Mouse (Mus musculus) embryonic facial prominence, embryonic 14.5 days (tissue): ENCODE results near the gene Hsf2bp. TPM values are rescaled to one million over a fixed set of nuclear protein-coding genes. Genes with fewer than 3 reads are reported as not detected.

Source experiments
- ATAC-seq: fragments of 200-750 bp; cut with Nextera tagmentation; 2 replicates; pipeline ENCODE4 v1.8.0; 2017; ENCODE audit warnings: low read depth, moderate number of reproducible peaks, moderate TSS enrichment
- DNase-seq: peaks from one replicate; pipeline ENCODE4 v3.0.0-alpha.2; 2015; ENCODE audit warnings: low spot score
- H3K27ac ChIP-seq: fragments of 300-500 bp; sonication (generic); replicated peaks from 2 replicates; pipeline ENCODE4 v1.5.1; 2014; ENCODE audit warnings: low read depth, mild to moderate bottlenecking, low read length, moderate library complexity
- H3K27me3 ChIP-seq: fragments of 300-500 bp; sonication (generic); replicated peaks from 2 replicates; pipeline ENCODE4 v1.6.1; 2014; ENCODE audit warnings: low read length; ENCODE audit not compliant: control insufficient read depth, insufficient read depth
- H3K36me3 ChIP-seq: fragments of 300-500 bp; sonication (generic); 2 replicates; pipeline ENCODE4 v1.6.1; 2014; ENCODE audit warnings: low read length, mixed read lengths; ENCODE audit not compliant: control insufficient read depth, insufficient read depth
- H3K4me1 ChIP-seq: fragments of 300-500 bp; sonication (generic); 2 replicates; pipeline ENCODE4 v1.6.1; 2014; ENCODE audit warnings: antibody characterized with exemption, low read length; ENCODE audit not compliant: control insufficient read depth, insufficient read depth
- H3K4me2 ChIP-seq: fragments of 300-500 bp; sonication (generic); 2 replicates; pipeline ENCODE4 v1.6.1; 2014; ENCODE audit warnings: low read depth, mild to moderate bottlenecking, low read length, moderate library complexity, mixed read lengths
- H3K4me3 ChIP-seq: fragments of 300-500 bp; sonication (generic); 2 replicates; pipeline ENCODE4 v1.5.1; 2014; ENCODE audit warnings: low read depth, mild to moderate bottlenecking, low read length
- H3K9ac ChIP-seq: fragments of 300-500 bp; sonication (generic); 2 replicates; pipeline ENCODE4 v1.6.1; 2014; ENCODE audit warnings: low read depth, mild to moderate bottlenecking, low read length, moderate library complexity, mixed read lengths
- H3K9me3 ChIP-seq: fragments of 300-500 bp; sonication (generic); 2 replicates; pipeline ENCODE4 v1.6.1; 2016; ENCODE audit warnings: low read length; ENCODE audit not compliant: control insufficient read depth
- WGBS: fragments of 180-500 bp; shearing (Covaris S2); extraction: QIAGEN DNeasy Blood & Tissue Kit; methylation state at CpG from one replicate; pipeline ENCODE4 v1.1.7; 2014; 5-methylcytosine and 5-hydroxymethylcytosine counted together
- polyA plus RNA-seq: library from polyadenylated mRNA; unstranded; fragments of >200 nt; fragmentation: Nextera tagmentation; extraction: Ambion mirVana; gene quantifications from 2 replicates; pipeline ENCODE4 v1.2.1, GENCODE M21; 2014

The Hsf2bp gene
- polyA plus RNA-seq, 1 experiment from 2014 or later = 1.2 TPM

- Histone ChIP-seq H3K4me3 (no peak overlapping the region), H3K9ac (no peak overlapping the region), H3K36me3 (no peaks in the 10 kb centered on the region), H3K4me1 (no peaks in the 10 kb centered on the region), H3K9me3 (no peaks in the 10 kb centered on the region), H3K4me2 (no peak overlapping the region), H3K27ac (no peak overlapping the region), H3K27me3 (no peaks in the 10 kb centered on the region)
- peak; percentile 13 for DNase-seq
- ATAC-seq = no peak
- WGBS = 61% methylated on average over 5 of the region's 5 CpGs
Measured at GRCm38 (mm10) chr17:32024671-32025073, 11.5 kb downstream of the Hsf2bp start.

- H3K27ac ChIP-seq = no peak overlapping the region
- H3K4me1 ChIP-seq = no peaks in the 10 kb centered on the region
- no peak for DNase-seq
- no peak overlapping the region for H3K4me2 ChIP-seq
- no peaks in the 10 kb centered on the region for H3K36me3 ChIP-seq
- 70% methylated on average over 8 of the region's 8 CpGs for WGBS
- no peak overlapping the region for H3K4me3 ChIP-seq
- H3K9ac ChIP-seq = no peak overlapping the region
- H3K9me3 ChIP-seq = no peaks in the 10 kb centered on the region
- ATAC-seq = no peak
- H3K27me3 ChIP-seq = no peaks in the 10 kb centered on the region
Measured at GRCm38 (mm10) chr17:32023088-32023487, 13.1 kb downstream of the Hsf2bp start.

DNA sequence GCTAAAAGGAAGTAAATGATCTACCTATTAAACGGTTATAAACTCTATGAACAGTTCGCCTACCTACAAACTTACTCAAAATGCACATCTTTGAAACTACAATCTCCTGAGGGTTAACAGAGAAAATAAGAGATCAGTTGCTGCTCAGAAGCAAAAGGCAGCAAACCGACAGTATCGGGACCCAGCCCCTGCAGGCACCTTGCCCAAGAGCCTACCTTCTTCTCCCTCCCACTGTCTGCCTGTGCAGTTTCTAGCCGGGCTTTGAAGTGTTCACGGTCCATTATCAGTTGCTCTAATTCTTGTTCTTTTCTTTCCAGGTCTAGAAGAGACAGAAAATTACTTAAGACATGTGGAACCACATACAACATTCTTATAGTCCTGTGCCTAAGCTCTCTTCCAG lies 13.6 kb downstream of the Hsf2bp start:
- H3K4me3 ChIP-seq = no peak overlapping the region
- DNase-seq (peak; percentile 10), ATAC-seq (no peak)
- H3K27me3 ChIP-seq = no peaks in the 10 kb centered on the region
- no peak overlapping the region for H3K27ac ChIP-seq
- H3K9ac ChIP-seq = no peak overlapping the region
- WGBS = 70% methylated on average over 6 of the region's 6 CpGs
- no peaks in the 10 kb centered on the region for H3K36me3 ChIP-seq
- H3K9me3 ChIP-seq = no peaks in the 10 kb centered on the region
- no peak overlapping the region for H3K4me2 ChIP-seq
- no peaks in the 10 kb centered on the region for H3K4me1 ChIP-seq

DNA sequence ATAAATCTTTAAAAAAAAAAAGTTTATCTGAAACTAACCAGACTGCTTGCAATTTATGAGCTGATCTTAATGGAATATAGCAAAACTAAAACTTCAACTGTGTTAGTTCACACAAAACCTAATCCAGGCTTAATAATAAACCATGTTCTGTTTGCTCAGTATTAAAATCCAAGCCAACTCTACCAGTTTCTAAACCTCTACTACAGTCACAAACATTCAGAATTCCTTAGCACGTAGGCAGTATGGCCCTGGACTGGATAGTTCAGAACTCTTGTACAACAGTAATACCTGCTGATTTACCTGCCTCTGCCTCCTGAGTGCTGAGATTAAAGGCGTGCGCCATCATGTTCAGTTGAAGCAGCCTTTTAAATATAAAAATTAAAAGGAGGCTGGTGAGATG lies 14.2 kb downstream of the Hsf2bp start:
- no peaks in the 10 kb centered on the region for H3K27me3 ChIP-seq
- no peaks in the 10 kb centered on the region for H3K36me3 ChIP-seq
- H3K4me2 ChIP-seq = no peak overlapping the region
- 91% methylated on average over 3 of the region's 3 CpGs for WGBS
- H3K9ac ChIP-seq = no peak overlapping the region
- DNase-seq = no peak
- no peak for ATAC-seq
- H3K27ac ChIP-seq = no peak overlapping the region
- no peak overlapping the region for H3K4me3 ChIP-seq
- no peaks in the 10 kb centered on the region for H3K9me3 ChIP-seq
- H3K4me1 ChIP-seq = no peaks in the 10 kb centered on the region

GRCm38 (mm10) chr17:32018127-32018894 lies 17.8 kb downstream of the Hsf2bp start:
- Histone ChIP-seq H3K4me2 (no peak overlapping the region), H3K4me3 (no peak overlapping the region), H3K27me3 (no peaks in the 10 kb centered on the region), H3K9ac (no peak overlapping the region), H3K27ac (no peak overlapping the region), H3K36me3 (no peaks in the 10 kb centered on the region), H3K4me1 (no peaks in the 10 kb centered on the region), H3K9me3 (no peaks in the 10 kb centered on the region)
- ATAC-seq = peak; percentile 44
- WGBS = 74% methylated on average over 5 of the region's 5 CpGs
- peak; percentile 72 for DNase-seq

GRCm38 (mm10) chr17:32016481-32016880 lies 19.7 kb downstream of the Hsf2bp start:
- Histone ChIP-seq H3K4me2 (no peak overlapping the region), H3K36me3 (no peaks in the 10 kb centered on the region), H3K27me3 (no peaks in the 10 kb centered on the region), H3K4me1 (0 out of 2 replicates have a peak, but pooled peaks cover 3% of the 10 kb centered on the region), H3K27ac (no peak overlapping the region), H3K4me3 (no peak overlapping the region), H3K9me3 (no peaks in the 10 kb centered on the region), H3K9ac (no peak overlapping the region)
- ATAC-seq = no peak
- WGBS = 93% methylated on average over 8 of the region's 8 CpGs
- DNase-seq = no peak

DNA sequence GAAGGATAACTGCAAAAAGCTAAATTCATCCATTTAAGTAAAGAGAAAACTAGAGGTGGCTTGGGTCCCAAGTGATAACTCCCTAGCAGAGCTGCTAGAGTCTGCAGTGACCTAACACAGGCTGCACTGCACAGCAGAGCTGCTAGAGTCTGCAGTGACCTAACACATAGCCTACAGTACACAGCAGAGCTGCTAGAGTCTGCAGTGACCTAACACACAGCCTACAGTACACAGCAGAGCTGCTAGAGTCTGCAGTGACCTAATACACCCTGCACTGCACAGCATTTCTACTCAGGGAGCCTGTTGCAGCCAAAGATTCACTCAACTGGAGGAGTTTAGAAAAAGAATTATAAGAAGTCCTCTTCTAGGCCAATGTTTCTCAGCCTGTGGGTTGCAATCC lies 22.5 kb downstream of the Hsf2bp start:
- Histone ChIP-seq H3K4me3 (no peak overlapping the region), H3K4me1 (0 out of 2 replicates have a peak, but pooled peaks cover 3% of the 10 kb centered on the region), H3K27me3 (no peaks in the 10 kb centered on the region), H3K9me3 (no peaks in the 10 kb centered on the region), H3K27ac (no peak overlapping the region), H3K4me2 (no peak overlapping the region), H3K36me3 (no peaks in the 10 kb centered on the region), H3K9ac (no peak overlapping the region)
- DNase-seq (no peak), ATAC-seq (no peak)

- H3K4me3 ChIP-seq = no peak overlapping the region
- no peak overlapping the region for H3K27ac ChIP-seq
- ATAC-seq (no peak), DNase-seq (peak; percentile 29)
- no peak overlapping the region for H3K9ac ChIP-seq
- no peak overlapping the region for H3K4me2 ChIP-seq
- no peaks in the 10 kb centered on the region for H3K36me3 ChIP-seq
- WGBS = 43% methylated on average over 3 of the region's 3 CpGs
- H3K4me1 ChIP-seq = 0 out of 2 replicates have a peak, but pooled peaks cover 3% of the 10 kb centered on the region
- H3K27me3 ChIP-seq = no peaks in the 10 kb centered on the region
- H3K9me3 ChIP-seq = no peaks in the 10 kb centered on the region
Measured at GRCm38 (mm10) chr17:32012254-32012653, 23.9 kb downstream of the Hsf2bp start.

DNA sequence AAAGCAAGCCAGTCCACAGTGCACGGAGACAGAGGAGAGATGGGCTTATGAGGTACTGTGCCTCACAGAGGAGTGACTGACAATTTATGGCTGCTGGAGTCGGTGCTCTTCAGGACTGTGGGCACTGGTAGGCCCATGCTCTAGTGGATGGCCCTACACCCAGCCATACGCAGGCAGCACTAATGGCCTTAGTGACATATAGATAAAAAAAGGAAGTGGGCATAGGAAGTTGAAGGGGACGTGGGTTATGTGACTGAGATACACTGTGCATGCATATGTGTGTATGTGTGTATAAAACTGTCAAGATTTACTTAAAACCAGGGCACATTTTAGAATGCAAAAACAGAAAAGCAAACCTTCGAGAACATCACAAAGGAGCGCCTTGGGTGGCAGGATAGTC lies 24.5 kb downstream of the Hsf2bp start:
- Histone ChIP-seq H3K9ac (no peak overlapping the region), H3K27me3 (no peaks in the 10 kb centered on the region), H3K27ac (no peak overlapping the region), H3K4me3 (no peak overlapping the region), H3K36me3 (no peaks in the 10 kb centered on the region), H3K4me2 (no peak overlapping the region), H3K4me1 (0 out of 2 replicates have a peak, but pooled peaks cover 3% of the 10 kb centered on the region), H3K9me3 (no peaks in the 10 kb centered on the region)
- no peak for ATAC-seq
- 81% methylated on average over 6 of the region's 6 CpGs for WGBS
- no peak for DNase-seq
